Mouse (Mus musculus): Measurements from ENCODE around the gene Slc12a4. TPM values are rescaled to one million over a fixed set of nuclear protein-coding genes. Genes with fewer than 3 reads are reported as not detected.
A peak's percentile ranks its signal among the peaks of the same experiment; 100 is the strongest.

Slc12a4 gene
- polyA plus RNA-seq, 1 experiment from 2014 or later: 34.1 TPM

- 9% methylated on average over 19 of the region's 19 CpGs for WGBS
- peak overlapping the region; percentile 95 for H3K27ac ChIP-seq
- H3K4me1 ChIP-seq (replicated peaks): peaks cover 46% of the 10 kb centered on the region
- H3K9ac ChIP-seq: peak overlapping the region; percentile 2; the same call in 1 of the 2 replicates
- H3K4me3 ChIP-seq: peak overlapping the region; percentile 88
- H3K9me3 ChIP-seq (replicated peaks): no peaks in the 10 kb centered on the region
- ATAC-seq (replicated peaks; ENCODE audit: insufficient number of reproducible peaks, insufficient read depth, low FRiP score, low read depth): no peak
- H3K36me3 ChIP-seq: no peaks in the 10 kb centered on the region
- no peaks in the 10 kb centered on the region for H3K27me3 ChIP-seq
- peak overlapping the region; percentile 76 for H3K4me2 ChIP-seq
Measured at GRCm38 (mm10) chr8:105966692-105967311, 905 bp upstream of the Slc12a4 start.

DNA sequence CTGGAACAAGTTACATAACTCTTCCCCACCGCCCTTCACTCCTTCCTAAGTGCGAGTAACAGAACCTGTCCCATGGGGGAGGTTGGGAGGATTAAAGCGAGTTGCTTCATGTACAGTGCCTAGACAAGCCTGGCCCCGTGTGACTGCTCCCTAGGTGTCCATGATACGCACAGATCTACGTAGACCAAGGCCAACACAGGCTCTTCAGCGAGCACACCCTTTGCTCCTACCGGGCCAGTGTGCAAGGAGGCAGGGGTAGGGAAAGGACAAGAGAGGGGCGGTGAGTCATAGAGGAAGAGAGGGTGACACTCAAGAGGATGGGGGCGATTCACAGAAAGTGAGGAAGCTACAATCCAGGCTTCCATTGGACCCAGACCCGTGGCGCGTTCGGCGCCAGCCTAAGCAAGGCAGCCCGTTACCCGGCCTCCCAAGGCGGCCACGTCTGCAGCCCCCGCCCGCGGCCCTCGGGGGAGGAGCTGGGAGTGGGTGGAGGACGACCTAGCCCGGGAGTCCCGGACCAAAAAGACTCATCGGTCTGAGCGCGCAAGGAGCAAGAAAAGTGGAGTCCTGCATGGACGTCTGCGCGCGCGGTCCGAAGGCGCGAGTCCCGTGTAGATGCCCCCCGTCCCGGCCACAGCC is 512 bp downstream of the Slc12a4 start:
- H3K9ac ChIP-seq: peak overlapping the region; percentile 94
- H3K4me1 ChIP-seq (replicated peaks): peaks cover 56% of the 10 kb centered on the region
- WGBS: 1% methylated on average over 40 of the region's 40 CpGs
- peak overlapping the region; percentile 88 for H3K4me3 ChIP-seq
- no peaks in the 10 kb centered on the region for H3K27me3 ChIP-seq
- H3K36me3 ChIP-seq: 0 out of 2 replicates have a peak, but pooled peaks cover 2% of the 10 kb centered on the region
- peak; percentile 59 for ATAC-seq (replicated peaks; ENCODE audit: insufficient number of reproducible peaks, insufficient read depth, low FRiP score, low read depth)
- H3K9me3 ChIP-seq (replicated peaks): no peaks in the 10 kb centered on the region
- H3K4me2 ChIP-seq: peak overlapping the region; percentile 76
- H3K27ac ChIP-seq: peak overlapping the region; percentile 95

GRCm38 (mm10) chr8:105964506-105965265 is 1.2 kb downstream of the Slc12a4 start:
- ATAC-seq (replicated peaks; ENCODE audit: insufficient number of reproducible peaks, insufficient read depth, low FRiP score, low read depth): no peak
- WGBS: 40% methylated on average over 12 of the region's 12 CpGs
- Histone ChIP-seq H3K36me3 (0 out of 2 replicates have a peak, but pooled peaks cover 9% of the 10 kb centered on the region), H3K4me1 (replicated peaks) (peaks cover 63% of the 10 kb centered on the region), H3K4me3 (peak overlapping the region; percentile 88), H3K27ac (peak overlapping the region; percentile 95), H3K9ac (peak overlapping the region; percentile 94), H3K9me3 (replicated peaks) (no peaks in the 10 kb centered on the region), H3K27me3 (no peaks in the 10 kb centered on the region), H3K4me2 (peak overlapping the region; percentile 76)

DNA sequence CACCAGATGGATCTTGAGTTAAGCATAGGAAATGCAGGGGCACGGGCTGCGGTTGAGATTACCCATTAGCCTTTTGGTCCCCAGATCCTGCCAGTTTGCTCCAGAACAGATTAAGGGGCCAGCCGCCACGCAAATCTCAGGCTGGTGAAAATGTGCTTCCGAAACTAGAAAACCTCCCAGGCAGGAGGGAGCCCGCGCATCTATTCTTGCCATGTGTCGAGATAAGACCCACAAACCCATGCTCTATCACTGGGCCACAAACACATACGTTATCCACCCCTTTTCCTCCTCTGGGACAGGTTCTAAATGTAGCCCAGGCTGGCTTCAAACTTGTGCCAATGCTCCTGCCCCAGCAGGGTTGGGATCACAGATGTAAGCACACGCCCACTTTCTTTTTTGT is 4.4 kb downstream of the Slc12a4 start:
- WGBS: 66% methylated on average over 10 of the region's 10 CpGs
- Histone ChIP-seq H3K4me1 (replicated peaks) (peaks cover 72% of the 10 kb centered on the region), H3K4me3 (no peak overlapping the region), H3K4me2 (no peak overlapping the region), H3K9ac (no peak overlapping the region), H3K27me3 (no peaks in the 10 kb centered on the region), H3K36me3 (peaks cover 22% of the 10 kb centered on the region), H3K27ac (no peak overlapping the region), H3K9me3 (replicated peaks) (no peaks in the 10 kb centered on the region)
- no peak for ATAC-seq (replicated peaks; ENCODE audit: insufficient number of reproducible peaks, insufficient read depth, low FRiP score, low read depth)

DNA sequence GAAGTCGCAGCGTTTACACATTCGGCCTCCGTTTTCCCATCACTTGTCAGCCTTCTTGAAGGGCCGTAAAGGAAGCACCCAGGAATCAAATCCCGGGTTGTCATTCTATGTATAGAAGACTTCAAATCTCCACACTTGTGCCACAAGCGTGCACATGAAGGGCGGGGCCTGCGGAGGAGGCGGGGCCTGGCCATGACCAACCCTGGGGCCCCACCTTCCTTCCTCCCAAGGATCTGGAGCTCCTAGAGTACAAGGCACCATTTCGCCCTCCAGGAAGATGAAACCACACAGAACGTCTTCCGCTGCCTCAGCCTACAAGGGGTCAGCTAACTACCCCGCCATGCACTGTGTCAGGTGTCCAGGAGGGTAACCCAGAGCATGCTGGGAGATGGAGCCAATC is 4.8 kb downstream of the Slc12a4 start:
- H3K27ac ChIP-seq: no peak overlapping the region
- no peak overlapping the region for H3K9ac ChIP-seq
- H3K36me3 ChIP-seq: peaks cover 24% of the 10 kb centered on the region
- WGBS: 78% methylated on average over 14 of the region's 14 CpGs
- ATAC-seq (replicated peaks; ENCODE audit: insufficient number of reproducible peaks, insufficient read depth, low FRiP score, low read depth): no peak
- H3K9me3 ChIP-seq (replicated peaks): no peaks in the 10 kb centered on the region
- no peaks in the 10 kb centered on the region for H3K27me3 ChIP-seq
- H3K4me2 ChIP-seq: no peak overlapping the region
- no peak overlapping the region for H3K4me3 ChIP-seq
- peaks cover 71% of the 10 kb centered on the region for H3K4me1 ChIP-seq (replicated peaks)

DNA sequence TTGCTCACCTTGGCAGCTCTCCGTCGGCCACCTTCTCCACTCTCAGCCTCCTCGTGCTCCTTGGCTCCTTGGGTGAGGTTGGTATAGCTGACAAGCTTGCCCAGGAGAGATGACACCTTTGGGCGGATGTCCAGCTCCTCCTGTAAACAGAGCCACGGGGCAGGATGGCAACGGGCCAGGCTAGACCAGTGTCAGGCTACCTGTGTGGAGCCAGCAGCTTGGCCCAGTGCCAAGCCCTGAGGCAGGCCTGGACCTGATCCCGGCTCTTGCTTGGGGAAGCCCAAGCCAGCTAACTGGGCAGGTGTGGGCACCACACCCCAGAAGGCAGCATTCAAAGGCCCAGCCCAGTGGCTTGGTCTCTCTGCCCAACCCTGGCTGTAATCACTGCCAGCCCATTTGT is 6.5 kb downstream of the Slc12a4 start:
- Histone ChIP-seq H3K27me3 (no peaks in the 10 kb centered on the region), H3K36me3 (peaks cover 39% of the 10 kb centered on the region), H3K9ac (no peak overlapping the region), H3K4me3 (no peak overlapping the region), H3K27ac (no peak overlapping the region), H3K4me2 (no peak overlapping the region), H3K4me1 (replicated peaks) (peaks cover 61% of the 10 kb centered on the region), H3K9me3 (replicated peaks) (no peaks in the 10 kb centered on the region)
- WGBS: 65% methylated on average over 7 of the region's 7 CpGs
- no peak for ATAC-seq (replicated peaks; ENCODE audit: insufficient number of reproducible peaks, insufficient read depth, low FRiP score, low read depth)

- Histone ChIP-seq H3K4me1 (replicated peaks) (peaks cover 47% of the 10 kb centered on the region), H3K9ac (no peak overlapping the region), H3K9me3 (replicated peaks) (no peaks in the 10 kb centered on the region), H3K27ac (no peak overlapping the region), H3K4me2 (no peak overlapping the region), H3K27me3 (no peaks in the 10 kb centered on the region), H3K4me3 (no peak overlapping the region), H3K36me3 (peaks cover 53% of the 10 kb centered on the region)
- 38% methylated on average over 3 of the region's 4 CpGs for WGBS
- ATAC-seq (replicated peaks; ENCODE audit: insufficient number of reproducible peaks, insufficient read depth, low FRiP score, low read depth): peak; percentile 21; the same call in 1 of the 2 replicates
Measured at GRCm38 (mm10) chr8:105957813-105958212, 8.1 kb downstream of the Slc12a4 start.

- ATAC-seq (replicated peaks; ENCODE audit: insufficient number of reproducible peaks, insufficient read depth, low FRiP score, low read depth): peak; percentile 27; the same call in 1 of the 2 replicates
- Histone ChIP-seq H3K9ac (no peak overlapping the region), H3K4me2 (no peak overlapping the region), H3K27ac (0 out of 2 replicates have a peak overlapping the region, but pooled peaks have one; percentile 38), H3K36me3 (peaks cover 60% of the 10 kb centered on the region), H3K27me3 (no peaks in the 10 kb centered on the region), H3K4me1 (replicated peaks) (peaks cover 45% of the 10 kb centered on the region), H3K9me3 (replicated peaks) (no peaks in the 10 kb centered on the region), H3K4me3 (no peak overlapping the region)
- WGBS: 54% methylated on average over 4 of the region's 4 CpGs
Measured at GRCm38 (mm10) chr8:105956556-105956955, 9.3 kb downstream of the Slc12a4 start.

DNA sequence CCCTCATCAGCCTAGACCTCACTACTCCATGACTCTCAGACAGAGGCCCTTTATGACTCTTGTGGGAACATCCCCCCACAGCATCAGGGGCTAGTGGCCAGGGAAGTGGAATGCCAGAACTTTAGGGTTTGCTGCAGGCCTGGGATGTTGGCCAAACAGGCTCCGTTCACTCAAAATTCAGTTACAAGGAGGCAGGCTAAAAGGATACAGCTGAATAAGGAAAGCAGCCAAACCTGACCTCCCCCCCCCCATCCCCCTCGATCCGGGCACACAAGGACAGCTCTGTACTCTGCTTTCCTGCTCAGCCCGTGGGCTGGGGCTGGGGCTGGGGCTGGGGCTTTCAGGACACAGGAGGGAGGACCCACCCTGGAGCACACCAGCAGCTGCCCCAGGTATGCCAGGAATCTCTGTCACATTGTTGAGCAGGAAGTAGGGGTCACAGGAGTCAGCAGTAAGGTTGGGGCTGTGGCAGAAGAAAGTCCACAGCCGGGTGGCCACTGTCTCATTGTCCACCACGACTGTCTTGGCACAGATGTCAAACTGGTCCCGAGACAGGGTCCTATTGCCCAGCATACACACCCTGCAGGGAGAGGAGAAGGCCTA is 14.7 kb downstream of the Slc12a4 start:
- Histone ChIP-seq H3K4me1 (replicated peaks) (peaks cover 34% of the 10 kb centered on the region), H3K9me3 (replicated peaks) (no peaks in the 10 kb centered on the region), H3K4me2 (no peak overlapping the region), H3K4me3 (no peak overlapping the region), H3K36me3 (peaks cover 82% of the 10 kb centered on the region), H3K9ac (no peak overlapping the region), H3K27me3 (no peaks in the 10 kb centered on the region), H3K27ac (peak overlapping the region; percentile 63)
- 0 out of 2 replicates have a peak, but pooled peaks have one; percentile 28 for ATAC-seq (replicated peaks; ENCODE audit: insufficient number of reproducible peaks, insufficient read depth, low FRiP score, low read depth)
- WGBS: 23% methylated on average over 7 of the region's 7 CpGs

- Histone ChIP-seq H3K4me1 (replicated peaks) (peaks cover 34% of the 10 kb centered on the region), H3K9me3 (replicated peaks) (no peaks in the 10 kb centered on the region), H3K27me3 (no peaks in the 10 kb centered on the region), H3K9ac (no peak overlapping the region), H3K4me3 (no peak overlapping the region), H3K27ac (peak overlapping the region; percentile 59), H3K36me3 (peaks cover 84% of the 10 kb centered on the region), H3K4me2 (no peak overlapping the region)
- ATAC-seq (replicated peaks; ENCODE audit: insufficient number of reproducible peaks, insufficient read depth, low FRiP score, low read depth): peak; percentile 54
- 26% methylated on average over 10 of the region's 10 CpGs for WGBS
Measured at GRCm38 (mm10) chr8:105949350-105949749, 16.5 kb downstream of the Slc12a4 start.

DNA sequence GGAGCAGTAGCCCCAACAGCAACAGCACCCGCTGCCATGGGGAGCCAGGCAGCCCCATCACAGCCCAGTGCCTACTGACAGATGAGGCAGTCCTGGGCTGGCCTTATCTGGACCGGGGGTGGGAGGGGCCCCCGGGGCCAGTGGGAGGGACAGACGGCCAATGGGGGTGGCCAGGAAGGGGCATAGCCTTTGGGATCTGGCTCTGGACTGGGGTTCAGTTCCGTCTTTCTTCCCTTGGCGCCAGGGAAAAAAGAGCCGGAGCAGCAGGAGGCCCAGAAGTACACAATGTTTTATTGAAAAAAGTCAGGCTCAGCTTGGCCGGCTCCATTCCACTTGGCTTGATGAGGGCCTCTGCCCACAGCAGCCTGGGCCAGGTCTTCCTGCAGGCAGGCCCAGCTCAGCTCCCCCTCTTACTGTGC is 22.6 kb downstream of the Slc12a4 start, which contains the start of gene Lcat:
Gene Lcat, minus strand, starts transcription at position 62 of the 419 bp plus-strand sequence.
- H3K27ac ChIP-seq: no peak within 1 kb of the TSS
- no peaks in the 10 kb centered on the region for H3K27me3 ChIP-seq
- H3K9ac ChIP-seq: no peak within 1 kb of the TSS
- peaks cover 68% of the 10 kb centered on the region for H3K36me3 ChIP-seq
- no peak within 1 kb of the TSS for H3K4me2 ChIP-seq
- peaks cover 2% of the 10 kb centered on the region; the same call in 1 of the 2 replicates for H3K4me1 ChIP-seq (replicated peaks)
- no peaks in the 10 kb centered on the region for H3K9me3 ChIP-seq (replicated peaks)
- ATAC-seq (replicated peaks; ENCODE audit: insufficient number of reproducible peaks, insufficient read depth, low FRiP score, low read depth): no peak
- H3K4me3 ChIP-seq: no peak within 1 kb of the TSS
- WGBS: 79% methylated on average over 7 of the region's 8 CpGs
